8 mouse cellular contexts compared by ENCODE assay signal in the genomic region with DNA sequence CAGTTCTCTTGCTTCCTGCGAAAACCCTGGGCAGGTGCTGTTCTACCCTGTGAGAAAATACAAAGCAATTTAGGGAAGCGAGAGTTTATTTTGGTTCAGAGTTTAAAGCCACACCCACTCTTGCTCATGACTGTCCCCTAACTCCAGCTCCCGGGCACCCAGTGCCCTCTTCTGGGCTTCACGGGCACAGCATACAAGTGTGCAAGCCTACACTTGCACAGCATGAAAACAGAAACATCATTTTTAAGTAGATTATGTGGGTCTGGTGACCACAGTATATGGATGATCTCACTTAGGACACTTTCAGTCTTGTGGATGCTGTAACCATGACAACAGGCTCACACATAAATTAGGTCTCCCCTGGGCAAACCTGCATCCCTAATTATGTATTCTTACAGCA.
DNase-seq lines count a peak whose midpoint lies in the region; ATAC-seq lines count a peak whose summit lies in the region.

No protein-coding gene starts in this region.

- DNase-seq in adrenal gland, postnatal 14 days, result peak; percentile 41
- no peak for DNase-seq in adrenal gland, adult 18-20 months (ENCODE audit: low spot score in 2 of 2)
- DNase-seq in lung, postnatal 10 days, result peak; percentile 23
- peak; percentile 46 for DNase-seq in thymus, postnatal 14 days
- no peak for DNase-seq in heart, adult 18-20 months
- DNase-seq in layer of hippocampus, adult 9-10 months (ENCODE audit: low spot score), result no peak

- H3K4me2 ChIP-seq in midbrain, embryonic 12.5 days (replicated peaks), result no peak overlapping the region
- H3K4me2 ChIP-seq in midbrain, embryonic 16.5 days (ENCODE audit: low read length), result no peak overlapping the region

- H3K9ac ChIP-seq in midbrain, embryonic 12.5 days (replicated peaks), result no peak overlapping the region
- H3K9ac ChIP-seq in midbrain, embryonic 16.5 days (ENCODE audit: low read depth, low read length), result no peak overlapping the region

- H3K4me3 ChIP-seq in midbrain, embryonic 12.5 days, result no peak overlapping the region
- no peak overlapping the region for H3K4me3 ChIP-seq in midbrain, embryonic 16.5 days (ENCODE audit: low read depth, low read length)

- peak; percentile 34; the same call in 1 of the 2 replicates for ATAC-seq in midbrain, embryonic 12.5 days (ENCODE audit: low FRiP score, low read depth)
- ATAC-seq in midbrain, embryonic 16.5 days, result no peak

- H3K36me3 ChIP-seq in midbrain, embryonic 12.5 days, result no peaks in the 10 kb centered on the region
- no peaks in the 10 kb centered on the region for H3K36me3 ChIP-seq in midbrain, embryonic 16.5 days (ENCODE audit: control insufficient read depth, insufficient read depth, low read length)

- H3K27ac ChIP-seq in midbrain, embryonic 12.5 days (replicated peaks), result no peak overlapping the region
- H3K27ac ChIP-seq in midbrain, embryonic 16.5 days (ENCODE audit: low read length), result no peak overlapping the region

- WGBS in midbrain, embryonic 12.5 days, result 69% methylated on average over 4 of the region's 4 CpGs
- WGBS in midbrain, embryonic 16.5 days, result 68% methylated on average over 4 of the region's 4 CpGs

- no peaks in the 10 kb centered on the region for H3K27me3 ChIP-seq in midbrain, embryonic 12.5 days
- no peaks in the 10 kb centered on the region for H3K27me3 ChIP-seq in midbrain, embryonic 16.5 days (ENCODE audit: control insufficient read depth, insufficient read depth, low read depth, low read length)

- H3K9me3 ChIP-seq in midbrain, embryonic 12.5 days, result no peaks in the 10 kb centered on the region
- no peaks in the 10 kb centered on the region for H3K9me3 ChIP-seq in midbrain, embryonic 16.5 days (replicated peaks; ENCODE audit: control insufficient read depth, low read length, poor library complexity, severe bottlenecking)

- H3K4me1 ChIP-seq in midbrain, embryonic 12.5 days, result 0 out of 2 replicates have a peak, but pooled peaks cover 4% of the 10 kb centered on the region
- peaks cover 5% of the 10 kb centered on the region for H3K4me1 ChIP-seq in midbrain, embryonic 16.5 days (ENCODE audit: control insufficient read depth, insufficient read depth, low read length)

Comparison
In these comparisons a context has a peak if more than half of its experiments do, and no peak if none do; other contexts are left out.
1. DNase-seq: peak in adrenal gland, postnatal 14 days (single experiment), lung, postnatal 10 days (single experiment) and thymus, postnatal 14 days (single experiment); none in adrenal gland, adult 18-20 months (0 of 2), heart, adult 18-20 months (0 of 2) and layer of hippocampus, adult 9-10 months (single experiment).